Mouse (Mus musculus): ENCODE results near the gene Gm11273.

DNA sequence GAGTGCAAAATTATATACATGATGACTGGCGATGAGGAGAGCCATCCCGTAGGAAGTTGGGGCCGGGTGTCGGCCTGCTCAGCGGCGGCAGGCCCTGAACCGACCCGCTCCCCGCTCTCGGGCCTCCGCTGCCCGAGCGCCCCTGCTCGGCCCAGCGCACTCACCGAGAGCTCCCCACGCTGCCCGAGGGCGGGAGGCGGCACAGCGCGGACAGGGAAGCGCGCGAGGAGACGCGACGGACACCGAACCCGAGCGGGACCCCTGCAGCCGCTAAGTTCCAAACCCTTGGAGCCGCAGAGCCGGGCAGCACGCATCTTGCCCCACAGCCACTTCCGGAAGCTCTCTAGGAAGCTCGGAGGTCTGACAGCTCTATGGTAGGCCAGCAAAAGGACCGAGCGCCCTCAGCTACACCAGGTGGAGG, 29.6 kb upstream of the Gm11273 start, which contains the start of gene Zkscan8:
- TF ChIP-seq POLR2A (IDR thresholded peaks at IDR 0.05; ENCODE audit: borderline replicate concordance, extremely low read depth, insufficient read depth, insufficient read length, poor library complexity, severe bottlenecking) (peak; percentile 67), CTCF (IDR thresholded peaks at IDR 0.05; ENCODE audit: borderline replicate concordance, extremely low read depth, insufficient read depth, insufficient read length) (no peak)
